Mouse (Mus musculus) intestine, postnatal 0 days (tissue): ENCODE measurements around the gene Gm572. TPM values are rescaled to one million over a fixed set of nuclear protein-coding genes. Genes with fewer than 3 reads are reported as not detected.

Source experiments
- ATAC-seq: fragments of 200-750 bp; cut with Nextera tagmentation; 2 replicates; pipeline ENCODE4 v1.8.0; 2017; ENCODE audit warnings: mild to moderate bottlenecking, moderate TSS enrichment, moderate library complexity
- H3K27ac ChIP-seq: fragments of 300-500 bp; sonication (generic); 2 replicates; pipeline ENCODE4 v1.5.1; 2014; ENCODE audit warnings: mild to moderate bottlenecking, low read depth, low read length, moderate library complexity
- H3K27me3 ChIP-seq: fragments of 300-500 bp; sonication (generic); replicated peaks from 2 replicates; pipeline ENCODE4 v1.6.1; 2014; ENCODE audit warnings: low read length, mixed read lengths; ENCODE audit not compliant: control insufficient read depth, insufficient read depth
- H3K36me3 ChIP-seq: fragments of 300-500 bp; sonication (generic); 2 replicates; pipeline ENCODE4 v1.6.1; 2014; ENCODE audit warnings: mild to moderate bottlenecking, moderate library complexity; ENCODE audit not compliant: control insufficient read depth, insufficient read depth
- H3K4me1 ChIP-seq: fragments of 300-500 bp; sonication (generic); replicated peaks from 2 replicates; pipeline ENCODE4 v1.6.1; 2014; ENCODE audit warnings: antibody characterized with exemption, low read length, mixed read lengths; ENCODE audit not compliant: control insufficient read depth, insufficient read depth
- H3K4me2 ChIP-seq: fragments of 300-500 bp; sonication (generic); replicated peaks from 2 replicates; pipeline ENCODE4 v1.6.1; 2014; ENCODE audit warnings: low read depth, mild to moderate bottlenecking, moderate library complexity
- H3K4me3 ChIP-seq: fragments of 300-500 bp; sonication (generic); 2 replicates; pipeline ENCODE4 v1.5.1; 2014; ENCODE audit warnings: low read depth, low read length
- H3K9ac ChIP-seq: fragments of 300-500 bp; sonication (generic); 2 replicates; pipeline ENCODE4 v1.6.1; 2014; ENCODE audit warnings: mild to moderate bottlenecking, low read depth, low read length
- H3K9me3 ChIP-seq: fragments of 300-500 bp; sonication (generic); 2 replicates; pipeline ENCODE4 v1.6.1; 2016; ENCODE audit warnings: mixed run types; ENCODE audit not compliant: control insufficient read depth
- CTCF ChIP-seq: sonication (generic); IDR thresholded peaks from 2 replicates; pipeline ENCODE4 v1.5.1; 2016; ENCODE audit warnings: low read depth, mild to moderate bottlenecking, control low read depth, antibody characterized with exemption, moderate library complexity
- WGBS: fragments of 180-500 bp; shearing (Covaris S2); extraction: QIAGEN DNeasy Blood & Tissue Kit; methylation state at CpG from one replicate; pipeline ENCODE4 v1.1.7; 2014; 5-methylcytosine and 5-hydroxymethylcytosine counted together
- polyA plus RNA-seq: library from polyadenylated mRNA; unstranded; fragments of >200 nt; fragmentation: Nextera tagmentation; extraction: Ambion mirVana; gene quantifications from 2 replicates; pipeline ENCODE4 v1.2.1, GENCODE M21; 2015

Gene Gm572
- polyA plus RNA-seq, 1 experiment from 2014 or later = not detected

DNA sequence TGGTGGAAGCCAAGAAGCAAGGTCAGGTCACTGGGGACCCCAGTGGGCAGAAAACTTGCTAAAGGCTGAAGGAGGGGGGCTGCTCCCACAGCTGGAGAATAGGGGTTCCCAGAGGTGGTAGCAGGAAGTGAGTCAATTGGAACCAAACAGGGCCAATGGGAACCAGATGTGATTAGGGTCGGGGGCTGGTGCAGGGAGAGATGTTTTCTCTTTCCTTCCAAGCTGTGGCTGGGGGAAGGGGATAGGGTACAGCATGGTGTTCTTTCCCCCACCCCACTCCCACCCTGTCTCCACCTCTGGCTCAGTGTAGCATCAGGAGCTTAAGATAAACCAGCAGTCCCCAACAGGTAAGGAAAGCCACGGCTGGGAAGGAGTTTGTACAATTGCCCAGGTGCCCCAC lies 45.0 kb downstream of the Gm572 start:
- H3K4me2 ChIP-seq = no peak overlapping the region
- H3K27ac ChIP-seq = no peak overlapping the region
- no peaks in the 10 kb centered on the region for H3K27me3 ChIP-seq
- peaks cover 9% of the 10 kb centered on the region; the same call in 1 of the 2 replicates for H3K4me1 ChIP-seq
- WGBS = 29% methylated on average over 2 of the region's 2 CpGs
- H3K4me3 ChIP-seq = no peak overlapping the region
- H3K36me3 ChIP-seq = no peaks in the 10 kb centered on the region
- ATAC-seq = no peak
- H3K9me3 ChIP-seq = no peaks in the 10 kb centered on the region
- H3K9ac ChIP-seq = no peak overlapping the region
- no peak for TF ChIP-seq CTCF

DNA sequence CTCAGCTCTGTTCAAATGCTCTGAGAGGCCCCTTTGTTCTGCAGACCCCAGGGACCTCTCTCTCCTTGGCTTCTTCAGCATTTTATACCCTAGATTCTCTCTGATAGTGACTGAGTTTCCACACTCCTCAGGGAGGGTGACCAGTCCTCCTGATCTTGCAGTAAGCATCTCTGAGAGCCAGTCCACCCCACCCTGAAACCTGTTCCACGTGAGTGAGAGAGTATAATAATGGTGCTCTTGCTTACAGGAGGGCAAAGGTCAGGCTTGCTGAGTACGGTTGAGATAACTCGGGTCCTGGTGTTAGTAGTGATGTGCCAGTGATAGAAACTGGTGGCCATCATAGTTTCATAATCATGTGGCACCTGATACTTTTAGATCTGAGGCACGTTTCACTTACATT lies 48.1 kb downstream of the Gm572 start:
- H3K9me3 ChIP-seq = no peaks in the 10 kb centered on the region
- H3K36me3 ChIP-seq = no peaks in the 10 kb centered on the region
- no peaks in the 10 kb centered on the region for H3K27me3 ChIP-seq
- ATAC-seq = peak; percentile 63
- no peak overlapping the region for H3K4me2 ChIP-seq
- H3K4me1 ChIP-seq = peaks cover 4% of the 10 kb centered on the region; the same call in 1 of the 2 replicates
- no peak overlapping the region for H3K4me3 ChIP-seq
- H3K9ac ChIP-seq = no peak overlapping the region
- H3K27ac ChIP-seq = no peak overlapping the region
- TF ChIP-seq CTCF = no peak
- 26% methylated on average over 4 of the region's 4 CpGs for WGBS

GRCm38 (mm10) chr4:148693417-148693959 lies 50.4 kb downstream of the Gm572 start:
- H3K9ac ChIP-seq = no peak overlapping the region
- H3K4me1 ChIP-seq = no peaks in the 10 kb centered on the region
- WGBS = 65% methylated on average over 7 of the region's 7 CpGs
- no peaks in the 10 kb centered on the region for H3K36me3 ChIP-seq
- no peaks in the 10 kb centered on the region for H3K9me3 ChIP-seq
- no peak overlapping the region for H3K4me3 ChIP-seq
- no peaks in the 10 kb centered on the region for H3K27me3 ChIP-seq
- no peak for TF ChIP-seq CTCF
- H3K4me2 ChIP-seq = no peak overlapping the region
- ATAC-seq = no peak
- no peak overlapping the region for H3K27ac ChIP-seq

DNA sequence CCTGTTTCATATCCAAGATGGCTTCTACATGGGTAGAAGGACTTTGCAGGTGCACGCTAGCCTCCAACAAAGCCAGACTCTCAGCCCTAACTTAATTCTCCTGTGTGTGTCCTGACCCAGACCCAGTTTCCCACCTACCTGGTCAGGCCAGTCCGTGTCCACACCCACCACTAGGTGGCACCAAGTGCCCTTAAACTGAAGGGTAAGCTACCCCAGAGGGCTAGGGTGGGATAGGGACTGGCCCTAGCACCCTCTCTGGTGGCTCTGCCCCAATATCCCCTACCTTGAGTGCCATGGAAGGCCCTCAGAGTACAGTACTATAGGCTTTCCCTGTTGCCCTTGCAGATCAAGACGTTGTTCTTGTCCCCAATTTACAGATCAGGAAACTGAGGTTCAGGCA lies 61.6 kb downstream of the Gm572 start:
- H3K4me1 ChIP-seq = no peaks in the 10 kb centered on the region
- no peak overlapping the region for H3K4me3 ChIP-seq
- ATAC-seq = peak; percentile 28; the same call in 1 of the 2 replicates
- no peak overlapping the region for H3K4me2 ChIP-seq
- TF ChIP-seq CTCF = peak; percentile 84
- 0 out of 2 replicates have a peak, but pooled peaks cover 4% of the 10 kb centered on the region for H3K27me3 ChIP-seq
- no peaks in the 10 kb centered on the region for H3K9me3 ChIP-seq
- WGBS = 41% methylated on average over 3 of the region's 3 CpGs
- no peaks in the 10 kb centered on the region for H3K36me3 ChIP-seq
- no peak overlapping the region for H3K27ac ChIP-seq
- no peak overlapping the region for H3K9ac ChIP-seq

DNA sequence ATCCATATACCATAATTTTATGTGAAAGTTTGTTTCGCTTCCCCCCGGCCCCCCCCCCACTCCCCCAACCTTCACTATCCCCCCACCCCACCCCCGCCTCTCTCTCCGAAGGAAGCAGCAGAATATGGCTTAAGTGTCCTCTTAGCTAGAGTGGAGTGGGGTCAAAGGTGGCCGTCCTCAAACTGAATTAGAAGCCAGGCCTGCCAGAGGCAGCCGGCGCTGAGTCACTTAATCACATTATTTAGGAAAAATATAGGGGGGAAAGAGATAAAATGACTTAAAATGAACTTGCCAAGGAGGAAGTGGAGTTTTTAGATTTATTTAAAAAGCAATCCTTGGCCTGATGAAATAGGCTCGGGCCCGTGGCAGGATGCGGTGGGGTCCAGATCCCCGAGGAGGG lies 65.7 kb downstream of the Gm572 start:
- Histone ChIP-seq H3K4me2 (no peak overlapping the region), H3K36me3 (no peaks in the 10 kb centered on the region), H3K4me1 (no peaks in the 10 kb centered on the region), H3K9ac (no peak overlapping the region), H3K4me3 (no peak overlapping the region), H3K27me3 (0 out of 2 replicates have a peak, but pooled peaks cover 7% of the 10 kb centered on the region), H3K9me3 (no peaks in the 10 kb centered on the region), H3K27ac (no peak overlapping the region)
- no peak for ATAC-seq
- TF ChIP-seq CTCF = no peak
- 45% methylated on average over 11 of the region's 11 CpGs for WGBS

- Histone ChIP-seq H3K4me2 (no peak overlapping the region), H3K4me1 (no peaks in the 10 kb centered on the region), H3K27me3 (0 out of 2 replicates have a peak, but pooled peaks cover 7% of the 10 kb centered on the region), H3K27ac (no peak overlapping the region), H3K36me3 (no peaks in the 10 kb centered on the region), H3K4me3 (no peak overlapping the region), H3K9me3 (no peaks in the 10 kb centered on the region), H3K9ac (no peak overlapping the region)
- no peak for ATAC-seq
- no peak for TF ChIP-seq CTCF
- WGBS = 75% methylated on average over 2 of the region's 2 CpGs
These were observed 67.3 kb downstream of the Gm572 start for GRCm38 (mm10) chr4:148710446-148710845.
